Mouse (Mus musculus) lung, postnatal 0 days (tissue): ENCODE data around the gene Vmn1r53. TPM values are rescaled to one million over a fixed set of nuclear protein-coding genes. Genes with fewer than 3 reads are reported as not detected.
"Not testable (repeated sequence)": the region's sequence is repeated elsewhere in the genome, so short reads cannot be mapped to it uniquely, and the experiment has no call there.

ENCODE experiments used
- ATAC-seq: fragments of 200-750 bp; cut with Nextera tagmentation; 2 replicates; pipeline ENCODE4 v1.8.0; 2017; ENCODE audit warnings: moderate library complexity
- DNase-seq: peaks from one replicate; pipeline ENCODE4 v3.0.0-alpha.2; 2016; ENCODE audit warnings: low spot score
- H3K27ac ChIP-seq: fragments of 300-500 bp; sonication (generic); 2 replicates; pipeline ENCODE4 v1.5.1; 2014; ENCODE audit warnings: antibody characterized with exemption, mild to moderate bottlenecking, low read length, mixed read lengths
- H3K27me3 ChIP-seq: fragments of 300-500 bp; sonication (generic); replicated peaks from 2 replicates; pipeline ENCODE4 v1.6.1; 2014; ENCODE audit warnings: low read length, mixed read lengths; ENCODE audit not compliant: insufficient read depth
- H3K36me3 ChIP-seq: fragments of 300-500 bp; sonication (generic); 2 replicates; pipeline ENCODE4 v1.6.1; 2014; ENCODE audit warnings: low read length, mixed read lengths; ENCODE audit not compliant: insufficient read depth
- H3K4me1 ChIP-seq: fragments of 300-500 bp; sonication (generic); 2 replicates; pipeline ENCODE4 v1.6.1; 2014; ENCODE audit warnings: antibody characterized with exemption, low read depth, low read length, mixed read lengths; ENCODE audit not compliant: insufficient read depth
- H3K4me2 ChIP-seq: fragments of 300-500 bp; sonication (generic); replicated peaks from 2 replicates; pipeline ENCODE4 v1.6.1; 2014; ENCODE audit warnings: low read depth, mild to moderate bottlenecking, low read length, moderate library complexity, mixed read lengths
- H3K4me3 ChIP-seq: fragments of 300-500 bp; sonication (generic); 2 replicates; pipeline ENCODE4 v1.5.1; 2014; ENCODE audit warnings: low read depth, low read length
- H3K9ac ChIP-seq: fragments of 300-500 bp; sonication (generic); replicated peaks from 2 replicates; pipeline ENCODE4 v1.6.1; 2014; ENCODE audit warnings: low read depth, mild to moderate bottlenecking
- H3K9me3 ChIP-seq: fragments of 300-500 bp; sonication (generic); 2 replicates; pipeline ENCODE4 v1.6.1; 2016; ENCODE audit warnings: low read length, mixed read lengths
- CTCF ChIP-seq: IDR thresholded peaks from 2 replicates; pipeline ENCODE4 v1.5.1; 2016; ENCODE audit warnings: antibody characterized with exemption, mild to moderate bottlenecking
- EP300 ChIP-seq: IDR thresholded peaks from 2 replicates; pipeline ENCODE4 v1.6.1; 2016; ENCODE audit warnings: antibody characterized with exemption, mild to moderate bottlenecking, control low read depth
- WGBS: fragments of 180-500 bp; shearing (Covaris S2); extraction: QIAGEN DNeasy Blood & Tissue Kit; methylation state at CpG from one replicate; pipeline ENCODE4 v1.1.7; 2014; 5-methylcytosine and 5-hydroxymethylcytosine counted together
- polyA plus RNA-seq: library from polyadenylated mRNA; unstranded; fragments of >200 nt; fragmentation: Nextera tagmentation; extraction: Ambion mirVana; gene quantifications from 2 replicates; pipeline ENCODE4 v1.2.1, GENCODE M21; 2015

Vmn1r53 gene
- not detected in 2 replicates for polyA plus RNA-seq

DNA sequence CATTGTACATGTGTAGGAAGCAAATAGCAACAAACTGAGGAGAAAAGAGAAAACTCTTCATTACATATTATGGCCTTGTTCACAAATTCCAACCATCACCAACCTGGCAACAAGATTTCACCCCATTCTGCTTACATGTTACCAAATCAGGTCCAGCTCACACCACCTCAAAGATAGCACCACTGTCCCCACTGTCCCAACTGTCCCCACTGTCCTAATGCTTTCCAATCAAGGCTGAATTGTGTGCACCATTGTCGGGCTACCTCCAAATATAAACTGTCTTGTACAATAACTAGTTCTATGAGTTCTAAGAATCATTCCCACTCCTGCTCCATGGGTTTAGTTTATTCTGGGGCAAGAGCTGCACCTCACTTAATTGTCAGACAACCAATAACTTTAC is at the start of gene Vmn1r53:
Gene Vmn1r53, minus strand, starts transcription at position 101 of the 400 bp plus-strand sequence.
- no peak within 1 kb of the TSS for H3K27ac ChIP-seq
- H3K4me3 ChIP-seq, result no peak within 1 kb of the TSS
- DNase-seq (no peak), ATAC-seq (no peak)
- no peak within 1 kb of the TSS for H3K9ac ChIP-seq
- H3K4me2 ChIP-seq, result no peak within 1 kb of the TSS
- TF ChIP-seq CTCF (no peak), EP300 (no peak)
- no peaks in the 10 kb centered on the region for H3K4me1 ChIP-seq
- 84% methylated on average over 1 of the region's 1 CpGs for WGBS
- no peaks in the 10 kb centered on the region for H3K9me3 ChIP-seq
- H3K36me3 ChIP-seq, result no peaks in the 10 kb centered on the region
- no peaks in the 10 kb centered on the region for H3K27me3 ChIP-seq

DNA sequence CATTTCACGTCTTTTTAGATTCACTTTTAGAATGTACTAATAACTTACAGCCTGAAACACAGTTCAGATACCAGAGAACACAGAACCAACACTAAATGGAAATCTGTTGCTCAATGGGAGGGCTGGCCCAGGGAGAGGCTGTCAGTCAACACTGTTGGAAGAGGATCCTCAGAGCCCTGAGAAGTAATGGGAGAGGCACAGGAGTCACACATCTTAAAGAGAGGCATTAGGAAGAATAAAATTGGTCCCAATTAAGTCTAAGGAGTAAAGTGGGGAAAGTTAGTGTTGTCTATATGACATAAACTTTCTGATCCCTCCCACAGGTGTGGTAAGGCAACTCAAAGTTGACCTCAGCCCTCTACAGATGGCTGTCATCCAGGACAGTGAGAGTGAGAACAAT is 21.8 kb upstream of the Vmn1r53 start, which contains the start of gene Vmn1r54:
Gene Vmn1r54, plus strand, starts transcription at position 301 of the 400 bp plus-strand sequence.
- DNase-seq (no peak), ATAC-seq (no peak)
- TF ChIP-seq CTCF, result no peak
- TF ChIP-seq EP300, result no peak
- no peak within 1 kb of the TSS for H3K27ac ChIP-seq
- no peak within 1 kb of the TSS for H3K4me3 ChIP-seq
- WGBS, result 64% methylated on average over 1 of the region's 1 CpGs
- H3K36me3 ChIP-seq, result no peaks in the 10 kb centered on the region
- no peaks in the 10 kb centered on the region for H3K9me3 ChIP-seq
- H3K27me3 ChIP-seq, result no peaks in the 10 kb centered on the region
- H3K4me2 ChIP-seq, result no peak within 1 kb of the TSS
- H3K4me1 ChIP-seq, result no peaks in the 10 kb centered on the region
- no peak within 1 kb of the TSS for H3K9ac ChIP-seq

DNA sequence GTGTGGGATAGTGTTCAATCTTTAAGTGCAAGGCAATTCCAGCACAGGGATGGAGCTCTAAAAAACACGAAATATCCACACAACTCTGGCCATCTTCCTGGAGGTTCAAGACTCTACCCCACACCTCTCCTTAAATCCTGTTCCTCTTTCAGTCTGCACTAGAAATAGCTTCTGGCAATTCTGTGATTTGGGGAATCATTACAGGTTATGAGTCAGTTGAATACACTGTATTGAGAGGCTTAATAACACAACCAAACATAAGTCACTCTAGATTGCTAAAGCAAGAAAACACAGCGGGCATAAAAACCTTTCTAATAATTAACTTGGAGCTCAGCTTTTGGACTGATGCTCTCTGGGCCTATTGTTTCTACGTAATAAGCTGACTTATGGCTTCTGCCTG is 19.8 kb upstream of the Vmn1r53 start:
- Histone ChIP-seq H3K4me2 (no peak overlapping the region), H3K36me3 (no peaks in the 10 kb centered on the region), H3K27me3 (no peaks in the 10 kb centered on the region), H3K27ac (no peak overlapping the region), H3K4me1 (no peaks in the 10 kb centered on the region), H3K9ac (no peak overlapping the region), H3K4me3 (no peak overlapping the region), H3K9me3 (no peaks in the 10 kb centered on the region)
- DNase-seq (no peak), ATAC-seq (no peak)
- TF ChIP-seq CTCF (no peak), EP300 (no peak)
- WGBS, result 70% methylated on average over 3 of the region's 3 CpGs

DNA sequence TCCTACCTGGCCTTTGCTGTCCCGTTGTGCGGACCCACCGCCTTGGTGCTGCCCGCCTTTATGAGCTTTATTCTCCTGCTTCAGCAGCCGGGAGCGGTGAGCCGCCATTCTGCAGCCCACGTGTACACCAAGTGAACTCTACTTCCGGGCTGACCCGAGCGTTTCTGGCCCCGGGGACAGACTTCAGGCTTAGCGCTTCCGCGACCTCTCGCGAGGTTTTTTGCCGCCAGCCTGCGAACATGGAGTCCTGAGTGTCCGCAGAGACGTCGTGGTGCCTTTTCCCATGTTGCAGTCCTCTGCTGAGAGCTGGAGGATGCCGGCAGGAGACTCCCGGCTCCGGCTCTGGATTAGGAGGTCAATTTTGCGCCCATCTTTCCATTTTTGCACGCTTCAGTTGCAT is 8.4 kb upstream of the Vmn1r53 start:
- no peaks in the 10 kb centered on the region for H3K9me3 ChIP-seq
- no peak for TF ChIP-seq EP300
- TF ChIP-seq CTCF, result no peak
- no peak for ATAC-seq
- no peak overlapping the region for H3K4me3 ChIP-seq
- DNase-seq, result no peak
- no peak overlapping the region for H3K27ac ChIP-seq
- WGBS, result 50% methylated on average over 27 of the region's 27 CpGs
- H3K27me3 ChIP-seq, result no peaks in the 10 kb centered on the region
- H3K4me1 ChIP-seq, result no peaks in the 10 kb centered on the region
- no peaks in the 10 kb centered on the region for H3K36me3 ChIP-seq
- no peak overlapping the region for H3K9ac ChIP-seq
- no peak overlapping the region for H3K4me2 ChIP-seq

DNA sequence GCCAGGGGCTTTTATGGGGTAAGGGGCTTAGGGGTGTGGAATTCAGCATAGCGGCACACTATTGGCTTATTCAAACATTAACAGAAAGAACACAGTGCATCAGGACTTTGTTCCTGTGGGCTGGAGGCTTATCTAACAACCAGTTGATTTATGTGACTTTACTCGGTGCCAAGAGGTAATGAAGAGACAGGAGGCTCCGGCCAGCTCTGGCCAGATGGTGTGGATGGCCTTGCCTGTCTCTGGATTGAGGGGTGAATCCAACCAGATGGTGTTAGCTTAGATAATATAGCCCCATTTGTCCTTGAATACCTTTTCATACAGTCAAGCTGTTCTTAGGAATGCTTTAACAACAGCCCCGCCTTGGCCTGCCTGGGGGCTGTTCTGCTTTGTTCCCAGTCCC is 7.9 kb upstream of the Vmn1r53 start:
- not testable (repeated sequence) for DNase-seq, ATAC-seq, H3K27ac ChIP-seq, H3K9ac ChIP-seq, H3K4me2 ChIP-seq, H3K36me3 ChIP-seq, H3K9me3 ChIP-seq, H3K4me1 ChIP-seq, H3K4me3 ChIP-seq, H3K27me3 ChIP-seq
- 75% methylated on average over 4 of the region's 4 CpGs for WGBS

DNA sequence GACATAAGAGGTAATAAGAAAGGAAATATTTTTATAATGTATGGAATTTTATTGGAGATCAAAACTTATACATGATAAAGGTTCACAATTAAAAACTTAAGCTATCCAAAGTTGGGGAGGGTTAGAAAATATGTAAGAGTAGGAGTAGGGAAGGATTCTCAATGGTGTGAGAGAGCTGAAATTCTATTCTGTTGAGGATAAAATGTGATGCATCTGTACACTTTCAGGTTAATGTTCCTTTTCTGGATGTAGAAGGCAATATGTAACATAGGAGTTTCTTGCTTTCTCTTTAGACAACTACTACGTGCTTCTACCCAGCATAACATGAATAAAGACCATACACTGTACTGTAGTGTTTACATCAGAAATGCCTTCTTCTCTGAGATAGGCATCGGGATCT is 21.7 kb downstream of the Vmn1r53 start, which contains the start of gene V1ra8:
Gene V1ra8, plus strand, starts transcription at position 301 of the 400 bp plus-strand sequence.
- not testable (repeated sequence) for H3K36me3 ChIP-seq, H3K4me1 ChIP-seq, ATAC-seq, H3K4me2 ChIP-seq, H3K9ac ChIP-seq, H3K4me3 ChIP-seq, H3K27ac ChIP-seq, H3K9me3 ChIP-seq, H3K27me3 ChIP-seq, DNase-seq
- whole genome bisulfite sequencing, result 76% methylated on average over 2 of the region's 2 CpGs

DNA sequence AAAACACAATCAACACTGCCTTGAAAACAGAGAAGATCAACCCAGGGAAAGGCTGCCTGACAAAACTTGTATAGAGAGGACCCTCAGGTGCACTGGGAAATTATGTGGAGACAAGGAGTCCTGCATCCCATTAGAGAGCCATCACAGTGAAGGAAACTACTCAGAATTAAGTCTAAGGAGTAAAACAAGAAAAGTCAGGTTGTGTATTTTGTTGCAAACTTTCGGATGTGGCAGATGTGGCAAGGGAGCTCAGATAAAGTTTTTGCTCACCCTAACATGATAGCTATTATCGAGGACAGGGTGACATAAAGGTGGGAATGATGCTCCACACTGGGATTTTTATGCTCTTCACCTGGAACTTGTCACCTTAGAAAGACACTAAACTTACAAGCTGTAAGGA is 49.7 kb downstream of the Vmn1r53 start, which contains the start of gene Vmn1r52:
Gene Vmn1r52, plus strand, starts transcription at position 301 of the 400 bp plus-strand sequence.
- no peaks in the 10 kb centered on the region for H3K27me3 ChIP-seq
- no peak for DNase-seq
- no peak for ATAC-seq
- 44% methylated on average over 2 of the region's 2 CpGs for WGBS
- H3K9ac ChIP-seq, result no peak within 1 kb of the TSS
- no peak within 1 kb of the TSS for H3K27ac ChIP-seq
- H3K4me3 ChIP-seq, result no peak within 1 kb of the TSS
- TF ChIP-seq CTCF, result no peak
- TF ChIP-seq EP300, result no peak
- H3K9me3 ChIP-seq, result no peaks in the 10 kb centered on the region
- no peaks in the 10 kb centered on the region for H3K36me3 ChIP-seq
- no peaks in the 10 kb centered on the region for H3K4me1 ChIP-seq
- no peak within 1 kb of the TSS for H3K4me2 ChIP-seq

Other genes with a start within 250 kb of the Vmn1r53 start
- gene Vmn1r47, start 208.3 kb downstream of the Vmn1r53 start, polyA plus RNA-seq, result not detected in 2 replicates
- gene Vmn1r48, start 187.6 kb downstream of the Vmn1r53 start, polyA plus RNA-seq, result not detected in 2 replicates
- not detected in 2 replicates for gene Vmn1r49, start 145.9 kb downstream of the Vmn1r53 start, polyA plus RNA-seq
- not detected in 2 replicates for gene Vmn1r50, start 123.0 kb downstream of the Vmn1r53 start, polyA plus RNA-seq
- gene Vmn1r51, start 101.8 kb downstream of the Vmn1r53 start, polyA plus RNA-seq, result not detected in 2 replicates
- gene Vmn1r52, start 49.6 kb downstream of the Vmn1r53 start, polyA plus RNA-seq, result not detected in 2 replicates
- gene V1ra8, start 21.6 kb downstream of the Vmn1r53 start, polyA plus RNA-seq, result not detected in 2 replicates
- not detected in 2 replicates for gene Vmn1r54, start 21.9 kb upstream of the Vmn1r53 start, polyA plus RNA-seq
- gene BC048671, start 76.8 kb upstream of the Vmn1r53 start, polyA plus RNA-seq, result not detected in 2 replicates
- gene Chst13, start 100.7 kb upstream of the Vmn1r53 start, polyA plus RNA-seq, result 0.08 and 0.10 TPM in 2 replicates
- gene Uroc1, start 108.8 kb upstream of the Vmn1r53 start, polyA plus RNA-seq, result not detected in 2 replicates
- gene Zxdc, start 145.1 kb upstream of the Vmn1r53 start, polyA plus RNA-seq, result 6.5 and 6.9 TPM in 2 replicates
- gene Cfap100, start 204.4 kb upstream of the Vmn1r53 start, polyA plus RNA-seq, result 3.9 and 5.2 TPM in 2 replicates
- gene Klf15, start 238.1 kb upstream of the Vmn1r53 start, polyA plus RNA-seq, result 20.0 and 41.4 TPM in 2 replicates